Mouse (Mus musculus) natural killer cell, adult 2 months (primary cell): ENCODE measurements around the gene 4930544G11Rik.

Experiments
- DNase-seq, 2 experiments: peaks; one replicate each; pipeline ENCODE4 v3.0.0; 2022; ENCODE audit warnings: low spot score in 2 of 2

The 4930544G11Rik gene

DNA sequence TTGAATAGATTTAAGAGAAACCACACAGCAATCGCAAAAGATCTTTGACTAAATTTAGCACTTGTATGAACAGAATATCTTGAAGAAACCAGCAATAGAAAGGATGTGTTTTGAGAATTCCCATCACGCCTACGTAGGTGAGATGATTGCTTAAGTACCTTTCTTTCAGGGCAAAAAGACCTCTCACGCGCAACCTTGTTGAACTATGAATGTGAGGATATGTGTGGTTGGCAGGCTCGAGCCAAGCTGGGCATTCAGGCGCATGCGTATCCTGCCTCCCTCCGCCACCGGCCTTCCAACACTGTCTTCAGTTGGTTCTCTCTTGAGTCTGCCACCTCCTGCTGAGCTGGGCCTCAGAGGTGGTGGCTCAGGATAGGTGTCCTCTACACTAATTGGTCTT, at the start of gene 4930544G11Rik:
Gene 4930544G11Rik, plus strand, starts transcription at position 301 of the 400 bp plus-strand sequence.
- DNase-seq: no peak

DNA sequence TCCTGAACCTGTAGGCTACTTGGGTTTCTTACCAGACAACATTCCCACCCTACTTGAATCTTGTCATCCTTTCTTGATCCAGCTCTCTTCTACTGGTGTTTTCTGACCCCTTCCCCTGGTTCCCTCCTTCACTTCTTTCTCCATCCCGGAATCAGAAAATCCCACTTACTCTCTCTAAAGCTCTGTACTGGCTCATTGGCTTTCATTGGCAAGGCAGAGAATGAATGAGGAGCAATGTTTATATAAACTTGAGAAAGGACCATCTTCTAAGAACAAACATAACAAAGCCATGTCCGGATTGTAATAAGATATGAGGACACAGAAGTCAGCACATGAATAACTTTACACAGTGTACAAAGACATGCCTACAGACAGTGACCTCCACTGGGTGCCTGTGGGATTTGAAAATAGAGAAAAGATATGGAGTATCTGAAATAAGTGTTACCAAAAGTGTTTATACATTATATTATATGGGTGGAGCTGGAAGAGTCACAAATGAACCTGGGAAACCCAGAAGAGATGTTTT, 45.7 kb upstream of the 4930544G11Rik start:
- no peak for DNase-seq

DNA sequence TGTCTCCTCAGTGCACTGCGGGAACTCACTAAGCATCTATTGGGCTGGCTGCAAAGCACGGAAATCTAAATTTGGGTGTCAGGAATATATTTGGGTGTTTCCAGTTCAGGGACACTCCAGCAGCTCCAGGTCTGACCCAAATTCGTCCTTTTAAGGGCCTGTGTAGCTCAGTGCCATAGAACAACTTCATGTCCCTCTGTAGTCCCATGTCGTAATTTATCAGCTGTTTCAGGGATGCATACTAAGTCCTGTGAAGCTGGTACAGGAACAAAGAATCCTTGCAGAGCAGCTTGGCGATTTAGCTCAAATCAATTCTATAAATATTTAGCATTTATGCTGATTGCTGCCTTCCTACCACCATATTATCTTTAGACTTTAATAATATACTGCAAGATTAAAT, 37.0 kb upstream of the 4930544G11Rik start:
- no peak for DNase-seq

DNA sequence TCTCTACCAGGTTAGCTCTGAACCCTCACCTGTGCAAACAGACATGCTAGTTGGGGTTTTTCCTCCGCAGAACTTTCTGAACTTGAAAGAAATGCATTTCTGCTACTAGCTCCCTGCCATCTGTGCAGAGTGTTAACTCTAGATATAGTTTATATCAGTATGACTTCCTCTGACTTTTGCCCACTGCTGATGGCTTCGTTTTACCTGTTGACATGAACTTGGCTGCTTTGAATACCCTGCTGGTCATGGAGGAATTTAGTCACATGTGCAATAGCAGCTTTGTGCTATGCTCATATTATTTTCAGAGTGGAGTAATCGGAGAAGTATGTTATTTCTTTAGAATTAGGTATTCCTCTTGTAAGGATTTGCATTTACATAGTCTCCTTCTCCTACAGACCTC, 30.7 kb upstream of the 4930544G11Rik start:
- no peak for DNase-seq

DNA sequence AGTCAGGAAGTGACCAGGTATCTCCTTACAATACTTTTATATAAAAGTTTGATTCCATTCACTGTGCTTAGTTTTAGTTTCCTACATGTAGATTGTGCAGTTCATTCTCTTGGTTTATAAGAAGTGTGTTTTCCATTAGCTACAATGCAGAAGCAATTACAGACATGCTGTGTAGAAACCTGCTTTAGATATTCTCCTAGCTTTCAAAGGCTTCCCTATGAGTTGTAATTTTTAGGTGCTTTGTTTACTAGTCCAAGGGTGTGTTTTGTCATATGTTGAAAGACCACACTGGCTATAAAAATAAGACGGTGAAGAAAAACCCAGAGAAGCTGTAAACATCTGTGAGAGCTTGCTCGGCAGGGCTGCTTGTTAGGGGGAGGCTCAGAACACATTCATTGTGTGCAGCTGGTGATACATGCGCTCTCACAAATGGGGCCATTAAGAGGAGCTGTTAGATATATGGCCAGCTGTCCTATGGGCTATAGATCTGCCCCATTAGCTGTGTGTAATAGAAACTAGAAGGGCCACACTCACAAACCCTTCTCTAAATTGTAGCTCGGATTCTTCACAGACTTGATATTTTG, 28.8 kb upstream of the 4930544G11Rik start:
- DNase-seq: no peak

DNA sequence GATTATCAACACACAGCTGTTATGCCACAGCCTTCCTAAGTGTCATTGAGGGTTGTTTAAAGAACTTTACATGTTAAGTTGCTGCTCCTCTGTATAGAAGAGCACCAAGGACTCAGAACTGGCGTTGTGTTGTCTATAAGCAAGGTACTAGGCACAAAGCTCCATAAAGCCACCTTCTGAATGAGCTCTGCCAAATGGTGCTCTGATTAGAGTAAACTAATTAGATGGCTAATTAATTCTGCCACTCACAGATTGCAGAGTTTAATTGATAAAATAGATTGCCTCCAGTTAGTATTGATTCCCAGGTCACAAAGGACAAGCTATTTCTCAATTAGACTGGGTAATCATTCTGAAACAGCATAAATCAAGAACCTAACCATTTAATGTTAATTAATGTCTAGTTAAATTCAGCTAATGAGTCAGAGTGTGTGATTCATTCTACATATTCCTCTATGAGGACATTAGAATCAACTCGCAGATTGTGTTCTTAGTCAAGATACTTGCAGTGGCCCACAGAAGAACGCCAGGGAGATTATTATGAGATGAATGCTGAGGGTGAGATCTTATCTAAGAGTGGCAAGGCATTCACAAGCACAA, 26.6 kb upstream of the 4930544G11Rik start:
- no peak for DNase-seq

DNA sequence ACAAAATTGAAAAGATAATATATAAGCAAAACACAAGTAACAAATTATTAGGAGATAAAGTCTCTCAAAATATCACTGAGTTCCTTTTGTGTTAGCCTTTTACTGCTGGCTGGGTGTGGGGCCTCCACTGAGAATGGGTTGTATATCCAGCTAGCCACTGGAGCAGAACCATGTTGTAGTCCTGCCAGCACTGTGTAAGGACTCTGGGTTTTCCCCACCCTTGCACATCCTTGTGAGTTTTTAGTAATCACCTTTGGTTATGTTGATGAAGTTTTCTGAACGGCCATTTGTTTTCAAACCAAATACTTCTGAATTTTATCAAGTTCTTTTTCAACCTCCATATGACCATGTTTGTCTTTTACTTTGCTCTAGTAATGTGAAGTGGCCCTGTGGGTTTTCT, 21.9 kb upstream of the 4930544G11Rik start:
- DNase-seq: no peak

DNA sequence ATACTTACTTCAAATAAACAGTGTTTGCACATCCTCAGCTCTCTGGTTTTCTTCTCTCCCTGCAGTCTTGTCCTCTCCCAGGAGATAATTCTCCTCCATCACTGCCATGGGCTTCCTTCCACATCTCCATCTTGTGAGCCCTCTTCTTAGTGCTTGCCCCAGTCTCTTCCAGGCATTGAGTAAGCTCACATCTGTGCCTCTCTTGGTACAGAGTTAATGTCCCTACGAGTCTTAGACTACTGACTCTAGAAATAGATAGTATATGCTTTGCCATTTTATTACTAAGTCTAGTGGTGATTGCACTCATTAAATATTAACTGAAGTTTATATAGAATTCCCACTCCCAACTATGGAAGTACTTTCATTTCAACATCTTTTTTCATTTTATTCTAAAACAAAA, 19.6 kb upstream of the 4930544G11Rik start:
- no peak for DNase-seq

DNA sequence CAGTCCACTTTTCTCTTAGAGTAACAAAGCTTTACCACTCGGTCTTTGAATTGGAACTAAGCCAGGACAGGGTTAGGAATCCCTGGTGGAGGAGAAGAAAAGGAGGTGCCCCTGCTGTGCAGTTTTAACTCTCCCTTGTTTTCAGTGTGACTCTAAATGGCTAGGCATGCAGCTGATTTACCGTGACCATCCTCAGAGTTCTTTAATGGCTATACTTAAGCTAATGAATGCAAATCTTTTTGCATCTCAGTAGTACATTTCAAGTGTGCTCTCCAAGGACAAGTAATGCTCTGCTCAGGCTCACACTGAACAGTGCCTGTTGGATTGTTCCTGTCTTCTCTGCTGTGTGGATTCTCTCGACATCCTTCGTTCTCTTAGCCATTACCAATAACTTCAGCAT, 19.2 kb upstream of the 4930544G11Rik start:
- no peak for DNase-seq

DNA sequence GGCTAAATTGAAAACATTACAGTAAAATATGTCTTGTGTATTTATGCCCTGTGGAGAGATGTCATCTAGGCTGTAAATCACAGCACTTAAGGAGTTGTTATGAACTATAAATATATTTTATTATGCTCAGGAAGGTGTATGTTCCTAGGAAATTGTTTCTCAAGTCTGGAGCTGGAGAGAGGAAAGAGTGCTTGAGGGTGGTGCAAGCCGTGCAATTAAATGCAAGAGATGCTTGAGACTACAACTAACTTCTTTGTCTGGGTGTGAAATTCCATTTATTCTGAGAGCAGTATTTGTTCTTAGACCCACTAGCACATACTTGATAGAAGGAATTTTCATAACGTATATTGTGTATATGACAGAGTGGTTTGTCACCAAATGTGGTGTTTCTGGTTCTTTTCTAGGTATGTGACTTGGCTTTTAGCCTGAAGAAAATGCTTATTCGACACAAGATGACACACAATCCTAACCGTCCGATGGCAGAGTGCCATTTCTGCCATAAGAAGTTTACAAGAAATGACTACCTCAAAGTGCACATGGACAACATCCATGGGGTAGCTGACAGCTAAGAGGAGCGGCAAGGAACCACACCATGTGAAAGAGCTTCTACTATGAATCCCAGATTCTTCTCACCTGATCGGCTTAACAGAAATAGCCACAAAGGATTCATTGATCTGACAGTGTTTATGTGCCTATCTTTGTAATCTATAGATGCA, 16.7 kb upstream of the 4930544G11Rik start:
- no peak for DNase-seq

DNA sequence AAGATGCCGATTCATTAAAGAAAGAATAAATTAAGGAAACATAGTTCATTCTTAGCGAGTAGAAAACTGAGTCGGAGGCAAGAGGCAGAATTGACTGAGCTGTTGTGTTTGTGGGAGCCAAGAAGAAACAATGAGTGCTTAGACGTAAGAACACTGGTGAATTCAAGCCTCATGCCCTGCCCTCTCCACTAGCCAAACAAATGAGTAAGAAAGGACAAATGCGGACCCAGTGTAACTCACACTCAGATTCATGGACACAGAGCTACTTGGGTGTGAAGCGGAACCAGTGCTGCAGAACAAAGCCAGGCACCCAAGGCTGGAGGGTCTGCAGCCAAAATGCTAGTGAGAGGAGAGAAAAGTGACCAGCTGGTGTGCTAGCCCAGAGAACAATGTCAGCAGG, 1.9 kb upstream of the 4930544G11Rik start:
- no peak for DNase-seq

DNA sequence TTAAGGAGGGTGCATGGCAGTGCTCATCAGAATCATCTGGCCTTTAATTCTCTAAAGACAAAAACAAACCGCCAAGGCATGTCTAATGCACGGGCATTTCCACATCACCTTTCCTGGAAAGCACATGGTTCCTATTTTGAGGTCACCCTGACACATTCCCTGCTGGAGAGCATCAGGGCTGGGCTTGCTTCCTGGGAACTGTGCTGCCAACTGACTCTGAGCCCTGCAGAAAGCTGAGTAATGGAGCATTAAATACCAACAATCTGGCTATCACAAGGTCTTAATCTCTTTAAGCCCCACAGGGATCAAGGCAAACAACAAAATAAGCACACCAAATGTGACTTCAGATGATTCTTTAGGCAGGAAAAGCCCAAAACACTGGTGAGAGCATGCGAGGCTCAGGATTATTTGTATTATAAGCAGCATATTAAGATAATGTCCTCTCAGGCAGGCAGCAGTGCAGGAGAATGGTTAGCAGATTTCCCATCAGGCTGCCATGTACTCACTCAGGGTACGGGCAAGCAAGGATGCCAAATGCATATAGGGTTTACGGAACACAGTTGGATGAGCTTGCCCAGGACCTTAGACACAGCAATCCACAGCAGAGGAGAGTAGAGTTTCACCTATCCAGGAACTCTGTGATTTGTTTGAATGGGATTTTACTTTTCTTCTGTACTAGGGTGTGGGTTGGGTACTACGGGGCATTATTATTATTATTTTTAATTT, 17.1 kb downstream of the 4930544G11Rik start:
- DNase-seq: no peak

DNA sequence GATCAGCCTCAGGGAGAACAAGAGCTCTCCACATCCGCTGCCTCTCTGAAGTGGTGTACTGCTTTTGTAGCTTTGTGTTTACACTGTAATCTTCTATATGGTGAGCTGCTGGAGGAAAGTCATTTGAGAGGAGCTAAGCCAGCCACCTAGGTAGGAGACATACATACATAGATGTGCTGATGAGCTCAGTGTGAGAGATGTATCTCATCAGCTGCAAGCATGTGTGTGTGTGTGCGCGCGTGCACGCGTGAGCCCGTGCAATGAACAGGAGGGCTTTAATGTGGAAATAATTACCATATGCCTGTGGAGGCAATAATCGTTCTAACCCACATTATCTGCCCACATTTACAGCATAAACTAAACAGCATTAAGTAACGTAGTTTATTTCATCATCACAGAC, 18.0 kb downstream of the 4930544G11Rik start:
- no peak for DNase-seq

DNA sequence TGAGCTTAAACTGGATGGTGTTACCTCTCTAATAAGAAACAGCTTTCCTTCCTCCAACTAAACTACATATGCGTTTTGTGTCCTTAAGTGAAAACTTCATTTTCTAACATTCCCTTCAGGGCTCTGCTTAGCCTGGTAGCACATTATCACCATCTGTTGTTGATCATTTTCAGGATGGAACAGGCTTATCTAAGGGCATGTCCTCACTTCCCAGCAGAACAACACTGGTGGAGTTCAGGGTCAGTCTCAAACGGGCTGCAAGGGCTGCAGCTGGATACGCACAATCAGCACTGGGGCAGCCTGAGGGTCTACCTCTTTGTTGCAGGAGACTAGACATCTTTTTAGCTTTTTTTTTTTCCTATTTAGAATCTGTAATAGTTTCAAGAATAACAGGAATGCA, 39.7 kb downstream of the 4930544G11Rik start:
- no peak for DNase-seq

DNA sequence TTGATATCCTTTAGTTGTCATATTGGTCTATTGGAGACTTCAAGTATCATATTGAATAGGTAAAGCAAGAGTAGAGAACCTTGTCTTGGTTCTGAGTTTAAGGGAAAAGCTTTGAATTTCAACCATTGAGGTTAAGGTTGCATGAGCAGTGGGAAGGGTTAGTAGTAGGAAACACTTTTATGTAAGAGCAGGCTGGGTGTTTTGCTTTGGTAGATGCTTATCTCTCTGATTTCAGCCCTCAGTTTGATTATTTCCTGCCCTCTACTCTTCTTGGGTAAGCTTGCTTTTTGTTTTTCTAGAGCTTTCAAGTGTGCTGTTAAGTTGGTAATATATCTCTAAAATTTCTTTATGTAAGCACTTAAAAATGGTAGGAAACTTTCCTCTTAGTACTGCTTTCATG, 45.9 kb downstream of the 4930544G11Rik start:
- no peak for DNase-seq
